Mouse (Mus musculus) lung, postnatal 10 days (tissue): ENCODE data around the gene Lst1.

Experiments used
- DNase-seq: peaks from one replicate; pipeline ENCODE4 v3.0.0; 2021

Lst1 gene

GRCm38 (mm10) chr17:35156461-35157200 lies 31.6 kb downstream of the Lst1 start:
- DNase-seq, result no peak

DNA sequence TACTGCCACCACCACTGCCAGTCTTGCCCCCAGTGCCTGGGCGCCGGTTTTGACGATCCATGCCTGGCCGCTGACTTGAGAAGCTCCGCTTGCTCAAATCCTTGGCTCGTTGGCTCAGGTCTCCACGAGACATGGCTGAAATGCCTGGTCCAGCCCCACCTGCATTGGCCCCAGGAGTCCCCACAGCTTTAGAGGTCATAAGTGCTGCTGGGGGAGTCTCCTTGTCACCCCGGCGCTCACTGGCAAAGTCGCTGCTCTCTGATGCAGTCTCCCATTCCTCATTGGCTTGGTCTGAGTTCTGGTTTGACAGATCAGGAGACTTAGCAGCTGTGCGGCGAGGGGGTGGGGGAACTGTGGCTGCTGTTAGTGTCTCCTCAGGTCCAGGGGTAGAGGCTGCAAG lies 32.8 kb downstream of the Lst1 start:
- DNase-seq, result no peak

DNA sequence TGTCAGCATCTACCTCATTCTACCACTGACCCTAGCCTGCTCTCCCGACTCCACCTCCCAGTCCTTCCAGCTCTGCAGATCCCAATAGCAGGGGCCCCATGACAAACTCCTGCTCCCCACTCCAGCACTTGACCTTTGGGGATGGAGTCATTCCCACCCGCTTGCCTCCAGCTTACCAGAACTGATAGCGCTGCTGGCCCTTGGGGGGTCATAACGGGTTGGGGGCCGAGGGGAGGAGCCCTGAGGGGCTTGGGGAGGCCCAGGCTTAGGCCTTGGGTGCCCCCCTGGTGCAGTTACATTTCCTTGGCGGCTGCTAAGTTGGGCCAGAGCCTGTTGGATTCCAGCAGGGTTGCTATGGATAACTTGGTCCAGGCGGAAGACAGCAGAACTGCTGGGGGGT lies 33.6 kb downstream of the Lst1 start:
- DNase-seq, result no peak

- no peak for DNase-seq
These were observed 34.3 kb downstream of the Lst1 start for GRCm38 (mm10) chr17:35153931-35154330.

GRCm38 (mm10) chr17:35153077-35153476 lies 35.2 kb downstream of the Lst1 start:
- DNase-seq, result no peak

DNA sequence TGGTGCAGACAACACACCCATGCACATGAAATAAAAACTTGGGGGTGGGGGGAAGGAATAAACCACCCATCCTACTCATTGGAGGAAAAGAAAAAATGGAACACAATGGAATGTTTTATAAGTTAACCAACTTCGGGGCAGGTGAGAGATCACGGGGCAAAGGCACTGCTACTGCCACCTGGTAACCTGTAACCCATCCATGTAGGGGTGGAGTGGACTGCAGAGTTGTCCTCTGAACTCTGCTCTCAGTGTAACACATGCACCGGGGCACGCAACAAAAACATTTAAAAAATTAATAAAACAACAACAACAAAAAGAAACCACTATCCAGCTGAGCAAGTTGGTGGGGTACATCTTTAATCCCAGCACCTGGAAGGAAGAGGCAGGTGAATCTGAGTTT lies 36.1 kb downstream of the Lst1 start:
- no peak for DNase-seq

DNA sequence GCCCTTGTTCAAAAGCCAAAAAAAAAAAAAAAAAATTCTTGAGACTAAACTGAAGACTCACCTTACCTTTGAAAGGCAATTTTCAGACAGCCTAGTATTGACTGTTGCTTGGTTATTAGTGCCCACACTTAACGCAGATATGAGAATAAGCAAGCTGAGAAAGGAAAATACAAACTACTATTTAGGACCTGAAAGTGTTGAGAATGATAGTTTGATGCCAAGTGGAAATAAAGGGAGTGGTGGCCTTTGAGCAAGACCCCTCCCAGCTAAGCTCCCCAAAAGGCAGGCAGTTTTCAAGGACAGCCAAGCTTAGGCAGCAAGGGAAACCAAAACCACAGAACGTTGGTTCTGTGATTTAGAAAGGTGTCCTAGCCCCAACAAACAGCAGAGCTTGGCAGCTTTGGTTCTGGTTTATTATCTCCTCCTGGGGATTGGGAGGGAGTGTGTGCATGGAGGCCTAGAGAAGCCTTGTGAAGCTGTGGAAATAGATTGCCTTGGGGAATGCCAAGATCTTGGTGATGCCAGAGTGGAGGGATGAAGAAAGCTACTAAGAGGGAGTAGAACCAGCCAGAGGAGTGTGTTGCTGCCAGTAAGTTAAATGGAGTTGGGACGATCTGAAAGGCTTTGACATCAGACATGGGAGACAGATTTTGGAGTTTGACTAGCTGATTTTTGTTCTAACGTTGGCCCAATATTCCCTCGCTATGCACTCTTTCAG lies 40.2 kb downstream of the Lst1 start:
- DNase-seq, result no peak

- no peak for DNase-seq
These were observed 40.9 kb downstream of the Lst1 start for GRCm38 (mm10) chr17:35147348-35147747.

GRCm38 (mm10) chr17:35146139-35146538 lies 42.1 kb downstream of the Lst1 start:
- DNase-seq, result no peak

GRCm38 (mm10) chr17:35141971-35142370 lies 46.3 kb downstream of the Lst1 start:
- no peak for DNase-seq

GRCm38 (mm10) chr17:35140490-35140996 lies 47.7 kb downstream of the Lst1 start:
- DNase-seq, result no peak

DNA sequence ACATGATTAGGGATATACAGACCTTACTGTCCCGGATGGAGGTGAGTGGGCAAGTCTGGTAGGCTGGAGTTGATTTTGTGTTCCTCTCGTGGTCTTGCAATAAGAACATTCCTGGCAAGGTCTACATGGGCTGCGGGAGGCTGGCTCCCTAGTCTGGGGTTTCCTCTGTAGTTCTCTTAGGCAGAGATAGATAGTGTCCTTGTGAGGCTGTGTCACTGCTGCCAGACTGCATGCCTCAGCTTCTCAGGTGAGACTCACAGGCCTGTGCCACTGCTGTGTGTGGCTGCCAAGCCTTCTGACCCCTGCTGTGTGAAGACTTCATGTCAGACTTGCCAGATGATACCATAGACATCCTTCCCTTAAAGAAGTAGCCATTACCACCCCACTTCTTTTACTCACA lies 49.0 kb downstream of the Lst1 start:
- DNase-seq, result no peak

- no peak for DNase-seq
These were observed 52.5 kb downstream of the Lst1 start for GRCm38 (mm10) chr17:35135591-35136320.
